Mouse (Mus musculus) heart, postnatal 0 days (tissue): ENCODE results near the gene Grid1. TPM values are rescaled to one million over a fixed set of nuclear protein-coding genes. Genes with fewer than 3 reads are reported as not detected.

ENCODE experiments used
- ATAC-seq: fragments of 200-750 bp; cut with Nextera tagmentation; 2 replicates; pipeline ENCODE4 v1.8.0; 2017; ENCODE audit warnings: low read depth, moderate number of reproducible peaks, moderate library complexity; ENCODE audit not compliant: insufficient read depth
- DNase-seq: peaks from one replicate; pipeline ENCODE4 v3.0.0-alpha.2; 2016; ENCODE audit warnings: low spot score
- H3K27ac ChIP-seq: fragments of 300-500 bp; sonication (generic); 2 replicates; pipeline ENCODE4 v1.5.1; 2014; ENCODE audit warnings: low read depth, mild to moderate bottlenecking
- H3K27me3 ChIP-seq: fragments of 300-500 bp; sonication (generic); 2 replicates; pipeline ENCODE4 v1.6.1; 2014; ENCODE audit warnings: low read length, mixed read lengths; ENCODE audit not compliant: control insufficient read depth, insufficient read depth
- H3K36me3 ChIP-seq: fragments of 300-500 bp; sonication (generic); replicated peaks from 2 replicates; pipeline ENCODE4 v1.6.1; 2014; ENCODE audit warnings: low read length, mixed read lengths; ENCODE audit not compliant: control insufficient read depth, insufficient read depth
- H3K4me1 ChIP-seq: fragments of 300-500 bp; sonication (generic); 2 replicates; pipeline ENCODE4 v1.6.1; 2014; ENCODE audit warnings: antibody characterized with exemption; ENCODE audit not compliant: control insufficient read depth, insufficient read depth
- H3K4me2 ChIP-seq: fragments of 300-500 bp; sonication (generic); 2 replicates; pipeline ENCODE4 v1.6.1; 2014; ENCODE audit warnings: low read depth, mild to moderate bottlenecking, low read length, moderate library complexity
- H3K4me3 ChIP-seq: fragments of 300-500 bp; sonication (generic); 2 replicates; pipeline ENCODE4 v1.5.1; 2014; ENCODE audit warnings: low read depth, low read length
- H3K9ac ChIP-seq: fragments of 300-500 bp; sonication (generic); replicated peaks from 2 replicates; pipeline ENCODE4 v1.6.1; 2014; ENCODE audit warnings: low read depth, low read length, mixed read lengths
- H3K9me3 ChIP-seq: fragments of 300-500 bp; sonication (generic); replicated peaks from 2 replicates; pipeline ENCODE4 v1.6.1; 2016; ENCODE audit warnings: low read length; ENCODE audit not compliant: control insufficient read depth
- CTCF ChIP-seq: IDR thresholded peaks from 2 replicates; pipeline ENCODE4 v1.5.1; 2016; ENCODE audit warnings: antibody characterized with exemption, control low read depth, low read depth
- EP300 ChIP-seq: IDR thresholded peaks from 2 replicates; pipeline ENCODE4 v1.6.1; 2016; ENCODE audit warnings: antibody characterized with exemption, low read depth
- WGBS: fragments of 180-500 bp; shearing (Covaris S2); extraction: QIAGEN DNeasy Blood & Tissue Kit; methylation state at CpG from one replicate; pipeline ENCODE4 v1.1.7; 2014; 5-methylcytosine and 5-hydroxymethylcytosine counted together
- polyA plus RNA-seq: library from polyadenylated mRNA; unstranded; fragments of >200 nt; fragmentation: Nextera tagmentation; extraction: Ambion mirVana; gene quantifications from 2 replicates; pipeline ENCODE4 v1.2.1, GENCODE M21; 2015
- total RNA-seq: library from RNA; depleted of rRNA; stranded (reverse); fragments of >200 nt; gene quantifications from 2 replicates; pipeline ENCODE4 v1.2.3, GENCODE M21; 2014; ENCODE audit warnings: low replicate concordance

The Grid1 gene
- total and polyA plus RNA-seq, 2 experiments from 2014 or later, result 0.05 TPM; not detected in 1

- Histone ChIP-seq H3K27me3 (no peaks in the 10 kb centered on the region), H3K9ac (no peak overlapping the region), H3K4me1 (no peaks in the 10 kb centered on the region), H3K4me3 (no peak overlapping the region), H3K4me2 (no peak overlapping the region), H3K27ac (no peak overlapping the region), H3K9me3 (no peaks in the 10 kb centered on the region), H3K36me3 (no peaks in the 10 kb centered on the region)
- DNase-seq, result no peak
- no peak for TF ChIP-seq EP300
- TF ChIP-seq CTCF, result no peak
- WGBS, result 69% methylated on average over 1 of the region's 1 CpGs
- no peak for ATAC-seq
Measured at GRCm38 (mm10) chr14:35185399-35185798, 365.5 kb downstream of the Grid1 start.

GRCm38 (mm10) chr14:35192256-35192655, 372.3 kb downstream of the Grid1 start:
- TF ChIP-seq CTCF (no peak), EP300 (no peak)
- WGBS, result 92% methylated on average over 6 of the region's 6 CpGs
- H3K36me3 ChIP-seq, result no peaks in the 10 kb centered on the region
- no peak for ATAC-seq
- H3K9me3 ChIP-seq, result no peaks in the 10 kb centered on the region
- DNase-seq, result no peak
- no peak overlapping the region for H3K4me2 ChIP-seq
- no peaks in the 10 kb centered on the region for H3K27me3 ChIP-seq
- no peak overlapping the region for H3K4me3 ChIP-seq
- H3K9ac ChIP-seq, result no peak overlapping the region
- H3K4me1 ChIP-seq, result no peaks in the 10 kb centered on the region
- no peak overlapping the region for H3K27ac ChIP-seq

GRCm38 (mm10) chr14:35197371-35197770, 377.5 kb downstream of the Grid1 start:
- Histone ChIP-seq H3K4me2 (no peak overlapping the region), H3K9me3 (no peaks in the 10 kb centered on the region), H3K36me3 (no peaks in the 10 kb centered on the region), H3K4me3 (no peak overlapping the region), H3K27ac (no peak overlapping the region), H3K4me1 (no peaks in the 10 kb centered on the region), H3K27me3 (no peaks in the 10 kb centered on the region), H3K9ac (no peak overlapping the region)
- no peak for ATAC-seq
- no peak for DNase-seq
- TF ChIP-seq EP300 (no peak), CTCF (no peak)
- 34% methylated on average over 3 of the region's 3 CpGs for WGBS

GRCm38 (mm10) chr14:35198447-35198846, 378.5 kb downstream of the Grid1 start:
- Histone ChIP-seq H3K9me3 (no peaks in the 10 kb centered on the region), H3K27me3 (no peaks in the 10 kb centered on the region), H3K4me2 (no peak overlapping the region), H3K27ac (no peak overlapping the region), H3K4me1 (no peaks in the 10 kb centered on the region), H3K36me3 (no peaks in the 10 kb centered on the region), H3K4me3 (no peak overlapping the region), H3K9ac (no peak overlapping the region)
- WGBS, result 84% methylated on average over 4 of the region's 4 CpGs
- no peak for ATAC-seq
- DNase-seq, result no peak
- TF ChIP-seq CTCF, result no peak
- TF ChIP-seq EP300, result no peak

- H3K4me3 ChIP-seq, result no peak overlapping the region
- ATAC-seq, result no peak
- H3K9me3 ChIP-seq, result no peaks in the 10 kb centered on the region
- no peaks in the 10 kb centered on the region for H3K4me1 ChIP-seq
- no peak overlapping the region for H3K9ac ChIP-seq
- TF ChIP-seq CTCF (no peak), EP300 (no peak)
- H3K27ac ChIP-seq, result no peak overlapping the region
- H3K27me3 ChIP-seq, result no peaks in the 10 kb centered on the region
- H3K36me3 ChIP-seq, result no peaks in the 10 kb centered on the region
- no peak overlapping the region for H3K4me2 ChIP-seq
- 78% methylated on average over 6 of the region's 6 CpGs for WGBS
- no peak for DNase-seq
Measured at GRCm38 (mm10) chr14:35198899-35199298, 379.0 kb downstream of the Grid1 start.

GRCm38 (mm10) chr14:35209444-35209843, 389.5 kb downstream of the Grid1 start:
- Histone ChIP-seq H3K27ac (no peak overlapping the region), H3K4me2 (no peak overlapping the region), H3K4me1 (no peaks in the 10 kb centered on the region), H3K9ac (no peak overlapping the region), H3K27me3 (no peaks in the 10 kb centered on the region), H3K4me3 (no peak overlapping the region), H3K9me3 (no peaks in the 10 kb centered on the region), H3K36me3 (no peaks in the 10 kb centered on the region)
- DNase-seq (no peak), ATAC-seq (no peak)
- TF ChIP-seq EP300, result no peak
- no peak for TF ChIP-seq CTCF
- WGBS, result 71% methylated on average over 6 of the region's 6 CpGs
